Mouse (Mus musculus): ENCODE measurements around the gene Abcc4.

DNA sequence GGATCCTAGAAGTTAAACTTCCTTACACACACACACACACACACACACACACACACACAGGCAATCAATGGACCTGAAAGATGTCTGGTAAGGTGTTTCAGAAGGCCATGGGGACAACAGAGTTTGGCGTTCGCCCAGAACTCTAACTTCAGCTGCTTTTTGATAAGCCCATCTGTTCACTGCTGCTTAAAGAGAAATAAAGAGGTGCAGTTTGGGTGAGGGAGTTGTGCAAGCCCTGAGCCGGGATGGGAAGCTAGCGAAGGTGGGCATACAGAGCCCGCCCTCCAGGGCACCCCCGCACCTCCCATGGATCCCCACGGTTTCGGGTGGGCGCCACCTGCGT lies 583 bp downstream of the Abcc4 start:
- TF ChIP-seq CTCF (IDR thresholded peaks at IDR 0.05; ENCODE audit: borderline replicate concordance, insufficient read depth, low read depth, low read length) (no peak), POLR2A (IDR thresholded peaks at IDR 0.05; ENCODE audit: borderline replicate concordance, insufficient read depth, low read length) (no peak)

All from cerebellum, adult 2 months (tissue).